Mouse (Mus musculus): Measurements from ENCODE around the gene Ubac1. TPM values are rescaled to one million over a fixed set of nuclear protein-coding genes. Genes with fewer than 3 reads are reported as not detected.
A peak's percentile ranks its signal among the peaks of the same experiment; 100 is the strongest.

Gene Ubac1
- total RNA-seq, 2 experiments from 2014 or later, result 52.1 to 53.0 TPM

DNA sequence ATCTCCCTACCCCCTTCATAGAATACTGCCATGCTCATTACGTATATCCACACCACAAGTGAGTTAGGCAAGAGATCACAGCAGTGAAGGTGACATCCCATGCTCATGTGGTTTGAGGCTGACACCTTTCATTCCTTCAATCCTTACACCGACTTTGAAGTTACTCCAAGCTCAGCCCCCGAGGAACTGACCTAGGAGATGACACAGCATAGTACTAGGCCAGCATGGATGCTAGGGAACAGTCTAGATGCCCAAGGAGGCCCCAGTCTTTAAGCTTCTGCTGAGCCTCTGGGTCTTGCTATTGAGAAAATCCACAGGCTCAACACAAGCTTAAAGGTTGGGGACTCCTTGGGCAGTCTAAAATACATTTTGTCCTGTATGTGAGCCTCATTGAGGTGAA, 1.6 kb downstream of the Ubac1 start:
- TF ChIP-seq CTCF (conservative IDR thresholded peaks at IDR 0.05), result no peak
- Histone ChIP-seq H3K4me3 (peak overlapping the region; percentile 95; the same call in 1 of the 2 replicates), H3K27ac (peak overlapping the region; percentile 96; the same call in 1 of the 2 replicates)

GRCm38 (mm10) chr2:26017326-26017725, 4.2 kb downstream of the Ubac1 start:
- TF ChIP-seq CTCF (conservative IDR thresholded peaks at IDR 0.05), result no peak
- Histone ChIP-seq H3K4me3 (no peak overlapping the region), H3K27ac (no peak overlapping the region)
- DNase-seq (ENCODE audit: low spot score in 2 of 2), result no peak

More for the DNA sequence above, 1.6 kb downstream of the Ubac1 start:
- DNase-seq (ENCODE audit: low spot score in 2 of 2), result no peak

GRCm38 (mm10) chr2:26013674-26014073, 7.9 kb downstream of the Ubac1 start:
- Histone ChIP-seq H3K27ac (no peak overlapping the region), H3K4me3 (no peak overlapping the region)
- TF ChIP-seq CTCF (conservative IDR thresholded peaks at IDR 0.05), result no peak
- DNase-seq (ENCODE audit: low spot score in 2 of 2), result no peak

- no peak for DNase-seq (ENCODE audit: low spot score in 2 of 2)
- H3K27ac ChIP-seq, result no peak overlapping the region
- TF ChIP-seq CTCF (conservative IDR thresholded peaks at IDR 0.05), result no peak
- H3K4me3 ChIP-seq, result no peak overlapping the region
These were observed 10.1 kb downstream of the Ubac1 start for GRCm38 (mm10) chr2:26011420-26011819.

DNA sequence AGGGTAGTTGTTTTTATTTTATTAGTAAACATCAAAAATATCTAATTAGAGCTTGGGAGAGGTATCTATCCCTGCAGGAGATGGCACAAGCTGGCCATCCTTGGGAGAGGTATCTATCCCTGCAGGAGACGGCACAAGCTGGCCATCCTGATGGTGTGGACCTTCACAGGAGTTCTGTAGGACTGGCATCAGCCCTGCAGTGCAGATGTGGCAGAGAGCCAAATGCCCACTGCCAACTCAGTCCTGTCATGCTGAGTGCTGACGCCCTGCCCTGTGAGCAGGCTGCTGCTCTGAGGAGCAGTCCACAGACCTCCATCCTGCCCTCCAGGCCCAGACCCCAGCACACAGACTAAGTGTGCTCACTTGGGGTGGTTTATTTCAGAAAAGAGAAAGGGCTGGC, 19.5 kb downstream of the Ubac1 start:
- Histone ChIP-seq H3K4me3 (no peak overlapping the region), H3K27ac (no peak overlapping the region)
- TF ChIP-seq CTCF (conservative IDR thresholded peaks at IDR 0.05), result no peak
- DNase-seq (ENCODE audit: low spot score in 2 of 2), result no peak

DNA sequence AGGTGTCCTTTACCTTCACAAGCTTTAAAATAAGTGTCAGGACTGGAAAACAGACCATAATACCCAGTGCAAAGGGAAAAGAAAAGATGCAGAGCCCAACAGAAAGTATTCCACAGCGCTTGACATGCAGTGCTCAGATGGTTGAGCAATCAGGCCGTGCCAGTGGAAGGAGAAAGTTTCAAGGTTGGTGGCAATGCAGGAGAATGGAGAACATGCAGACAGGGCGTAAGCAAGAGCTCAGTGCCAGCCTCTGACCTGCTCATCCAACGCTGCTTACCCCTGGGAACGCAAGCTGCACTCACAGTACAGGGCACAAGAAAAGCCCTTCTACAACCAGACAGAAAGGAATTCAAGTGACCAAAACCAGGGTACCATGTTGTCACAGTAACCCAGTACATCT, 20.4 kb downstream of the Ubac1 start:
- no peak for DNase-seq (ENCODE audit: low spot score in 2 of 2)
- Histone ChIP-seq H3K4me3 (no peak overlapping the region), H3K27ac (no peak overlapping the region)
- TF ChIP-seq CTCF (conservative IDR thresholded peaks at IDR 0.05), result no peak

- no peak overlapping the region for H3K27ac ChIP-seq
- H3K4me3 ChIP-seq, result no peak overlapping the region
- TF ChIP-seq CTCF (conservative IDR thresholded peaks at IDR 0.05), result no peak
- DNase-seq (ENCODE audit: low spot score in 2 of 2), result no peak
These were observed 23.8 kb downstream of the Ubac1 start for GRCm38 (mm10) chr2:25997716-25998115.

GRCm38 (mm10) chr2:25994791-25995190, 26.8 kb downstream of the Ubac1 start:
- Histone ChIP-seq H3K4me3 (no peak overlapping the region), H3K27ac (no peak overlapping the region)
- TF ChIP-seq CTCF (conservative IDR thresholded peaks at IDR 0.05), result no peak
- DNase-seq (ENCODE audit: low spot score in 2 of 2), result no peak

DNA sequence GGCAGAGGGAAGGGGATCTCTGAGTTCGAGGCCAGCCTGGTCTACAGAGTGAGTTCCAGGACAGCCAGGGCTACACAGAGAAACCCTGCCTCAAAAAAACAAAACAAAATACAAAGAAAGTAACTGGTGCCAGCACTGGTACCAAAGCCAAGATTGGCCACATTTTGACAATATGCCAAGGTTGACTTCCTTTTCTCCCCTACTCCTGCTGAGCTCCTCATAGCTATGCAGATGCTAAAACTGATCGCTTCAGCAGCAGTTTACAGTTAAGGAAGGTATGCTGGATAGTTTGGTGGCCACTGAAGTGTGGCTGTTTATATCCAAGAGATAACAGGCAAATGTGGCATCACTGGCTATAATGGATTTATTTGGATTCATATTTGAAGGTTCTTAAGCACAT, 29.3 kb downstream of the Ubac1 start:
- DNase-seq (ENCODE audit: low spot score in 2 of 2), result no peak
- no peak for TF ChIP-seq CTCF (conservative IDR thresholded peaks at IDR 0.05)
- no peak overlapping the region for H3K27ac ChIP-seq
- no peak overlapping the region for H3K4me3 ChIP-seq

DNA sequence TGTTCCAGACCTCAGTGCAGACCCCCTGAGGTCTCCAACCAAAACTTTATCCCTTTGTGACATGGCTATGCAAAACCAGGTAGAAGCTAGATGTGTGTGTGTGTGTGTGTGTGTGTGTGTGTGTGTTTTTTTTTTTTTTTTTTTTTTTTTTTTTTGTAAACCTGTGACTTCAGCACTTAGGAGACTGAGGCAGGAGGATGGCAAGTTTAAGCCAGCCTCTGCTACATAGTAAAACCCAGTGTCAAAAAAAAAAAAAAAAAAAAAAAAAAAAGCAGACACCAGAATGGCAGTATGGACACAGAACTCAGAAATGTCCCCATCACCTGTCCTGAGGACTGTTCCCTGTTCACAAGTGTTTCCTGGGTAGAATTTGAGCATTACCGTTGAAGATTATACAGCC, 31.9 kb downstream of the Ubac1 start:
- no peak overlapping the region for H3K4me3 ChIP-seq
- no peak overlapping the region for H3K27ac ChIP-seq
- TF ChIP-seq CTCF (conservative IDR thresholded peaks at IDR 0.05), result no peak
- DNase-seq (ENCODE audit: low spot score in 2 of 2), result no peak

- H3K4me3 ChIP-seq, result no peak overlapping the region
- no peak overlapping the region for H3K27ac ChIP-seq
- no peak for TF ChIP-seq CTCF (conservative IDR thresholded peaks at IDR 0.05)
- no peak for DNase-seq (ENCODE audit: low spot score in 2 of 2)
These were observed 33.7 kb downstream of the Ubac1 start for GRCm38 (mm10) chr2:25987817-25988216.

DNA sequence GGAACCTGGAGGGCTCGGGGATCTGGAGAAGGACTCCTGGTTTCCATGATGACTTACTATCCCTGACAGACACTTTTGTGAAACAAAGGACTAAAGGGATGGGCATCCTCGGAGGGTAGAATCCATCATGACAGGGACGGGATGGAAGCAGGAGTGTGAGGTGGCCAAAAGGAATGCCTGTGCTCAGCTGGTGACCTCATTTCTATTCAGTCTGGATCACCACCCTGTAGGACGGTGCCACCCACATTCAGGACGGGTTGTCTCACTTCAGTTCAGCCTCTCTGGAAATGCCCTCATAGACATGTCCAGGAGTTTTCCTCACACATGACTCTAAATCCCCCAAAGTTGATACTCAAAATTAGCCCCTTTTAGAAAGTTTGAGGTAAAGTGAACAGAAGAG, 34.9 kb downstream of the Ubac1 start:
- DNase-seq (ENCODE audit: low spot score in 2 of 2), result no peak
- no peak for TF ChIP-seq CTCF (conservative IDR thresholded peaks at IDR 0.05)
- H3K4me3 ChIP-seq, result no peak overlapping the region
- no peak overlapping the region for H3K27ac ChIP-seq

DNA sequence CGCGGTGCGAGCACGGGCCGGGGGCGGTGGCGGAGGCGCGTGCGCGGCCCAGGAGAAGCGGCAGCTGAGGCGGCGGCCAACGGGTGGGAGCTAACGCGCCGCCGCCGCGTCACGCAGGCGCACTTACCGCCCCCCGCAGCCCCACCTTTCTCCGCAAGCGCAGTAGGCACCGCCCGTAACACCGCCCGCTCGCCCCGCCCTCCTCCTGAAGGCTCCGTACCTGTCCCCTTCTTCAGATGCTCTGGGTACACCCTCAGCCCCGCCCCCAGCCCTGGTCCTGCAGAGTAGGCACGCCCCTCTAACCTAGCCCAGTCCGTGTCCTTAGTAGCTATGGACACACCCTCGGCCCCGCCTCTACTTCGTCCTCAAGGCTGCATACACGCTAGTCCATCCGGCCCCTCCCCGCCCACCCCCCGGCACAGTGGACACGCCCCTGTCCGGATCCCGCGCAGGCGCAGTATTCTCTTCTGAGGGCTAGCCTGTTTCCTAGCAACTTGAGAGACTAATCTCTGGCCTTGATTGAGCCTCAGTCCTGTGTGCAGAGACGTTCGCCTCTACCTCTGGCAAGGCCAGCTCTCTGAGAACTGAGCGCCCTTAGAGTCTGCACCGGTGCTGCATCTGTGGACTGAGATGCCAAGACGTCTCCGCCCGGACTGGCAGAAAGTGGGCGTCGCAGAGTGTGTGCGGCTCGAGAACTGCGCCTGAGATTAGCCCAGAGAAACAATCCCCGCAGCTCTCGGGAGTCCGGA, 38.2 kb downstream of the Ubac1 start, which contains the start of gene Camsap1:
Gene Camsap1, minus strand, starts transcription at position 124 of the 749 bp plus-strand sequence.
- peak within 1 kb of the TSS; percentile 80 for H3K4me3 ChIP-seq
- no peak for TF ChIP-seq CTCF (conservative IDR thresholded peaks at IDR 0.05)
- peak within 1 kb of the TSS; percentile 92 for H3K27ac ChIP-seq
- DNase-seq (ENCODE audit: low spot score in 2 of 2), result peak; percentile 95 to 99

DNA sequence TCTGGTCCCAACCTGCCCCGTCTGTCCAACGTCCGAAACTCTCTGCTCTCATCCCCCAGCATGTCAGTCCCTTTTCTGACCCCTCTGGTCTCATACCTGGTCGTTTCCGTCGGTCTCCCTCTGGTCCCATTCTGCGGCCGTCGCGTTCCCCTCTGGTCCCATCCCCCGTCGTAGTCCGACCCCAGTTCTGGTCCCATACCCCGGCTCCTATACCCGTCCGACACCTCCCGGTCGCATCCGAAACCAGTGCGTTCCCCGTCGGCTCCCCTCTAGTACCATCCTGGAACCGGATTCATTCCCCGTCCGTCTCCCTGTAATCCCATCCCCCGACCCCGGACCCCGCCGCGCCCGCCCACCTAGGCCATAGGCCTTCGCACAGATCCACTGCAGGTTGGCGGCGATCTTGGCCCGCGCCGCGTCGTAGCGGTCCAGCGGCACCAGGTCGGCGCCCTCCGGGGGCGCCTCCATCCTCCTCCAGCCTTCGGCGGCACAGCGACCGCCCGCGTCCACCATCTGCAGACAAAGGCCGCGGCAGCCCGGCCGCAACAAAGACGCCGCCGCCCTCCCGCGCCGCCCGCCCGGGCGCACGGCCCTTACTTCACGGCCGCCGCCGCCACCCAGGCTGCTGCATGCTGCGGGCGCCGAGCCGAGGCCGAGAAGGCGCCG, 39.0 kb downstream of the Ubac1 start:
- H3K4me3 ChIP-seq, result peak overlapping the region; percentile 76
- TF ChIP-seq CTCF (conservative IDR thresholded peaks at IDR 0.05), result no peak
- peak overlapping the region; percentile 91 for H3K27ac ChIP-seq
- peak in 1 of 2 experiments; percentile 19 for DNase-seq (ENCODE audit: low spot score in 2 of 2)

Data from layer of hippocampus, adult 2 months (tissue).